8 mouse cellular contexts compared by ENCODE assay signal in genomic region chr5:31598579-31598978, GRCm38 (mm10). TPM values are rescaled to one million over a fixed set of nuclear protein-coding genes. Genes with fewer than 3 reads are reported as not detected.
DNase-seq lines count a peak whose midpoint lies in the region.

No protein-coding gene starts in this region.

- peak; percentile 69 to 89 for DNase-seq in adrenal gland, adult (ENCODE audit: inconsistent age in 2 of 2, low spot score in 1 of 2)
- no peak for DNase-seq in adrenal gland, postnatal 4 days (ENCODE audit: low spot score in 2 of 2)
- peak; percentile 43 for DNase-seq in kidney, postnatal 14 days
- no peak for DNase-seq in kidney, adult 11 months
- peak; percentile 76 for DNase-seq in ES-CJ7 (ENCODE audit: low read depth, low spot score)
- peak; percentile 12 to 19 for DNase-seq in cerebellum, postnatal 36 days
- DNase-seq in lung, postnatal 36 days, result peak; percentile 79
- no peak for DNase-seq in frontal cortex, postnatal 25 days (ENCODE audit: low spot score in 2 of 2)

RNA-seq across cellular contexts. Expression of gene Mrpl33, which starts 1.8 kb away (rescaled TPM):
- total RNA-seq in adrenal gland, postnatal 4 days (2021), result 100 to 1,000 TPM; 262 to 270 TPM

Comparison
In these comparisons a context has a peak if more than half of its experiments do, and no peak if none do; other contexts are left out.
1. DNase-seq: peak in adrenal gland, adult (2 of 2), kidney, postnatal 14 days (single experiment), ES-CJ7 (single experiment), cerebellum, postnatal 36 days (2 of 2) and lung, postnatal 36 days (single experiment); none in adrenal gland, postnatal 4 days (0 of 2), kidney, adult 11 months (single experiment) and frontal cortex, postnatal 25 days (0 of 2).